Mouse (Mus musculus) spleen, adult 2 months (tissue): ENCODE data around the gene Ost4.

Source experiments
- CTCF ChIP-seq: fragments of 200-500 bp; IDR thresholded peaks from 2 replicates; pipeline ENCODE4 v1.5.1; 2011; ENCODE audit warnings: mild to moderate bottlenecking, inconsistent platforms; ENCODE audit not compliant: insufficient read depth, insufficient read length, insufficient replicate concordance; ENCODE audit errors: extremely low read depth
- POLR2A ChIP-seq: fragments of 200-500 bp; IDR thresholded peaks from 2 replicates; pipeline ENCODE4 v1.6.1; 2011; ENCODE audit warnings: low read depth, low read length, inconsistent platforms

DNA sequence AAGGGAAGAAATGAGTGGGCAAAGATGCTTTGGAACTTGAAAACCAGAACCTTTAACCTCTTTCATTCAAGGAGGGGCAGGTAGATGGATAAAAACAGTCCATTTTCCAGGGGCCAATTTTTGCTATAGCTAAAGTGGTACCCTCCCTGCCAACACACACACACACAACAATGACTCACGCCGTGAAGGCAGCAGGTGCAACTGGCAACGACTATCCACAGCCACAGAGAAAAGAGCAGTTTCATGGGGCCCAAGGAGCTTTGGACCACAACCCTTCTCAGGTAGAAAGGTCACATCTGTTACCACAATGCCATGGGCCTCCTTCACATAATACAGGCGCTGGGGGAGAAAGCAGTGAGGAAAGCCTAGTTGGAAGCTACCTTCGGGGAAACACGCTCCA, 48.2 kb upstream of the Ost4 start:
- no peak for TF ChIP-seq CTCF
- TF ChIP-seq POLR2A = no peak
